Mouse (Mus musculus): Measurements from ENCODE around the gene Acp4. TPM values are rescaled to one million over a fixed set of nuclear protein-coding genes. Genes with fewer than 3 reads are reported as not detected.
"Not testable (repeated sequence)": the region's sequence is repeated elsewhere in the genome, so short reads cannot be mapped to it uniquely, and the experiment has no call there.

Acp4 gene
- polyA plus RNA-seq, 1 experiment: not detected

DNA sequence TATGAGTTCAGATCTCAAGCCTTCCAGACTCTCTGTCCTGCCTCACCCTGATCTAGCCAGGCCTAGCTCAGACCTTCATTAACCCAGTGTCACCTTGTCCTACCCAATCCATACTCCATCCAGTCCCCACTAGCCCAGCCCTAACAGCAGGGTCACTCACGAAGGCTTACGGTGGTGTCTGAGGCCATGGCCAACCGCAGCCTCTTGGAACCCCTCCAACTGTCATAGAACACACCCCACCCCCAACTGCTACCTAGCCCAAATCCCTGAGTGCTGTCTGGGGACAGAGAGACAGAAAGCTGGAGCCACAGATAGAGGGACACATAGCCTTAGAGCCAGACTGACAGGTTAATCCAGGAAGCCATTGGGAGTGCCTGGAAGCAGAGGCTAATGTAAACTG lies 21.3 kb downstream of the Acp4 start, which contains the start of gene Gm36864:
Gene Gm36864, plus strand, starts transcription at position 269 of the 400 bp plus-strand sequence.
- H3K4me1 ChIP-seq (ENCODE audit: control insufficient read depth, insufficient read depth, low read length): no peaks in the 10 kb centered on the region
- no peaks in the 10 kb centered on the region for H3K36me3 ChIP-seq (ENCODE audit: control insufficient read depth, insufficient read depth, low read length, poor library complexity, severe bottlenecking)
- no peak for TF ChIP-seq EP300 (IDR thresholded peaks at IDR 0.05; ENCODE audit: insufficient read depth, low read depth, low read length)
- TF ChIP-seq CTCF (IDR thresholded peaks at IDR 0.05; ENCODE audit: low read depth, low read length): no peak
- TF ChIP-seq POLR2A (IDR thresholded peaks at IDR 0.05; ENCODE audit: insufficient read depth, low read length): no peak
- no peaks in the 10 kb centered on the region for H3K9me3 ChIP-seq (replicated peaks; ENCODE audit: control insufficient read depth, insufficient read depth, low read length, poor library complexity, severe bottlenecking)
- no peak within 1 kb of the TSS for H3K27ac ChIP-seq (ENCODE audit: insufficient read depth, low read length)
- no peaks in the 10 kb centered on the region for H3K27me3 ChIP-seq (ENCODE audit: control insufficient read depth, insufficient read depth, low read length, poor library complexity, severe bottlenecking)
- no peak within 1 kb of the TSS for H3K4me3 ChIP-seq (ENCODE audit: low read depth, low read length)
- H3K9ac ChIP-seq (ENCODE audit: low read depth, poor library complexity, severe bottlenecking): no peak within 1 kb of the TSS

GRCm38 (mm10) chr7:44225076-44225475 lies 32.1 kb downstream of the Acp4 start, which contains the start of gene Klk1:
Gene Klk1, plus strand, starts transcription at chr7:44225360.
- Histone ChIP-seq H3K9ac (ENCODE audit: low read depth, poor library complexity, severe bottlenecking) (no peak within 1 kb of the TSS), H3K36me3 (ENCODE audit: control insufficient read depth, insufficient read depth, low read length, poor library complexity, severe bottlenecking) (no peaks in the 10 kb centered on the region), H3K9me3 (replicated peaks; ENCODE audit: control insufficient read depth, insufficient read depth, low read length, poor library complexity, severe bottlenecking) (no peaks in the 10 kb centered on the region), H3K27ac (ENCODE audit: insufficient read depth, low read length) (no peak within 1 kb of the TSS), H3K4me1 (ENCODE audit: control insufficient read depth, insufficient read depth, low read length) (no peaks in the 10 kb centered on the region), H3K27me3 (ENCODE audit: control insufficient read depth, insufficient read depth, low read length, poor library complexity, severe bottlenecking) (no peaks in the 10 kb centered on the region), H3K4me3 (ENCODE audit: low read depth, low read length) (no peak within 1 kb of the TSS)
- peak; percentile 78; the same call in 1 of the 2 replicates for TF ChIP-seq EP300 (IDR thresholded peaks at IDR 0.05; ENCODE audit: insufficient read depth, low read depth, low read length)
- TF ChIP-seq CTCF (IDR thresholded peaks at IDR 0.05; ENCODE audit: low read depth, low read length): no peak

DNA sequence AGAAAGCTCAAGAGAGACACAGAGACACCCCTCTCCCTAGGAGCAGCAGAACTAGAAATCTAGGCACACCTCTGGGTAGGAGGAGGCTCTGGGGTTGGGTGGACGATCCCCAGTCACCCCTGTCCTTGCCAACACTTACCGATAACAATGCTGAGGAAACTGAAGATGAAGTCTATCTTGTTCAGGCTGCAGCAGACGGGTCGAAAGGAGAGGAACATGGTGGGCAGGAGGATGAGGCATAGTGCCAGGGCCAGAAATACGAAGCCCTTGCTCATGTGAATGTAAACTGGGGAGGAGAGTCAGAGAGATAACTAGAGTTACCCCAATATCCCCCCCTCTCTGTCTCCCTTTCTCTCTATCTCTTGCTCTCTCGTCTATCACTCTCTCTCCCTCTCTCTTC lies 34.8 kb downstream of the Acp4 start:
- not testable (repeated sequence) for H3K9ac ChIP-seq (ENCODE audit: low read depth, poor library complexity, severe bottlenecking); H3K27ac ChIP-seq (ENCODE audit: insufficient read depth, low read length); H3K9me3 ChIP-seq (replicated peaks; ENCODE audit: control insufficient read depth, insufficient read depth, low read length, poor library complexity, severe bottlenecking); H3K36me3 ChIP-seq (ENCODE audit: control insufficient read depth, insufficient read depth, low read length, poor library complexity, severe bottlenecking); H3K4me1 ChIP-seq (ENCODE audit: control insufficient read depth, insufficient read depth, low read length); H3K27me3 ChIP-seq (ENCODE audit: control insufficient read depth, insufficient read depth, low read length, poor library complexity, severe bottlenecking); H3K4me3 ChIP-seq (ENCODE audit: low read depth, low read length)

- not testable (repeated sequence) for H3K4me1 ChIP-seq (ENCODE audit: control insufficient read depth, insufficient read depth, low read length); H3K27me3 ChIP-seq (ENCODE audit: control insufficient read depth, insufficient read depth, low read length, poor library complexity, severe bottlenecking); H3K4me3 ChIP-seq (ENCODE audit: low read depth, low read length); H3K27ac ChIP-seq (ENCODE audit: insufficient read depth, low read length); H3K9ac ChIP-seq (ENCODE audit: low read depth, poor library complexity, severe bottlenecking); H3K36me3 ChIP-seq (ENCODE audit: control insufficient read depth, insufficient read depth, low read length, poor library complexity, severe bottlenecking); H3K9me3 ChIP-seq (replicated peaks; ENCODE audit: control insufficient read depth, insufficient read depth, low read length, poor library complexity, severe bottlenecking)
Observed at GRCm38 (mm10) chr7:44221601-44222000, 35.6 kb downstream of the Acp4 start.

DNA sequence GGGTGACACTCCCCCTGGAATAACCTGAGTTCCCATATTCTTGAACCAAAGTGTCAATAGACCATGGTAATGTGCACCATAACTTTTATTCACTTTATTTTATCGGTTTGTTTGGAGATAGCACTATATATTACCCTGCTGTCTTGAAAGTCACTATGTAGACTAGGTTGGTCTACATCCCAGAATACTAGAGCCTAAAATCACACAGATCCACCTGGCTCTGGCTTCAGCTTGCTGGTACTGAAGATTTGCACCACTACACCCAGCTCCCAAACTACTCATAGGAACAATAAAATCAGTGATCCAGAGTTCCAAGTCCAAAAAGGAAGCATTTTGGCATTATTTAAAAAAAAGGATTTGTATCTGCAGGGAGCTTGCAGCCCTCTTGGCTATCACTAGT lies 41.5 kb downstream of the Acp4 start, which contains the start of gene Klk1b5:
Gene Klk1b5, plus strand, starts transcription at position 301 of the 400 bp plus-strand sequence.
- no peaks in the 10 kb centered on the region for H3K9me3 ChIP-seq (replicated peaks; ENCODE audit: control insufficient read depth, insufficient read depth, low read length, poor library complexity, severe bottlenecking)
- H3K27ac ChIP-seq (ENCODE audit: insufficient read depth, low read length): no peak within 1 kb of the TSS
- H3K36me3 ChIP-seq (ENCODE audit: control insufficient read depth, insufficient read depth, low read length, poor library complexity, severe bottlenecking): no peaks in the 10 kb centered on the region
- TF ChIP-seq POLR2A (IDR thresholded peaks at IDR 0.05; ENCODE audit: insufficient read depth, low read length) (no peak), CTCF (IDR thresholded peaks at IDR 0.05; ENCODE audit: low read depth, low read length) (no peak), EP300 (IDR thresholded peaks at IDR 0.05; ENCODE audit: insufficient read depth, low read depth, low read length) (no peak)
- no peak within 1 kb of the TSS for H3K9ac ChIP-seq (ENCODE audit: low read depth, poor library complexity, severe bottlenecking)
- H3K4me3 ChIP-seq (ENCODE audit: low read depth, low read length): no peak within 1 kb of the TSS
- H3K27me3 ChIP-seq (ENCODE audit: control insufficient read depth, insufficient read depth, low read length, poor library complexity, severe bottlenecking): no peaks in the 10 kb centered on the region
- H3K4me1 ChIP-seq (ENCODE audit: control insufficient read depth, insufficient read depth, low read length): no peaks in the 10 kb centered on the region

GRCm38 (mm10) chr7:44208307-44208706 lies 48.9 kb downstream of the Acp4 start:
- TF ChIP-seq POLR2A (IDR thresholded peaks at IDR 0.05; ENCODE audit: insufficient read depth, low read length) (no peak), CTCF (IDR thresholded peaks at IDR 0.05; ENCODE audit: low read depth, low read length) (no peak), EP300 (IDR thresholded peaks at IDR 0.05; ENCODE audit: insufficient read depth, low read depth, low read length) (no peak)
- H3K27ac ChIP-seq (ENCODE audit: insufficient read depth, low read length): no peak overlapping the region
- H3K4me1 ChIP-seq (ENCODE audit: control insufficient read depth, insufficient read depth, low read length): no peaks in the 10 kb centered on the region
- H3K27me3 ChIP-seq (ENCODE audit: control insufficient read depth, insufficient read depth, low read length, poor library complexity, severe bottlenecking): no peaks in the 10 kb centered on the region
- no peak overlapping the region for H3K9ac ChIP-seq (ENCODE audit: low read depth, poor library complexity, severe bottlenecking)
- H3K4me3 ChIP-seq (ENCODE audit: low read depth, low read length): no peak overlapping the region
- no peaks in the 10 kb centered on the region for H3K36me3 ChIP-seq (ENCODE audit: control insufficient read depth, insufficient read depth, low read length, poor library complexity, severe bottlenecking)
- no peaks in the 10 kb centered on the region for H3K9me3 ChIP-seq (replicated peaks; ENCODE audit: control insufficient read depth, insufficient read depth, low read length, poor library complexity, severe bottlenecking)

GRCm38 (mm10) chr7:44207135-44207534 lies 50.0 kb downstream of the Acp4 start, which contains the start of gene Klk1b4:
Gene Klk1b4, plus strand, starts transcription at chr7:44207435.
- not testable (repeated sequence) for H3K27me3 ChIP-seq (ENCODE audit: control insufficient read depth, insufficient read depth, low read length, poor library complexity, severe bottlenecking); H3K4me3 ChIP-seq (ENCODE audit: low read depth, low read length); H3K9me3 ChIP-seq (replicated peaks; ENCODE audit: control insufficient read depth, insufficient read depth, low read length, poor library complexity, severe bottlenecking); H3K27ac ChIP-seq (ENCODE audit: insufficient read depth, low read length); H3K36me3 ChIP-seq (ENCODE audit: control insufficient read depth, insufficient read depth, low read length, poor library complexity, severe bottlenecking); H3K9ac ChIP-seq (ENCODE audit: low read depth, poor library complexity, severe bottlenecking); H3K4me1 ChIP-seq (ENCODE audit: control insufficient read depth, insufficient read depth, low read length)

Other genes with a start within 250 kb of the Acp4 start
- gene Klk1b26, start 245.2 kb downstream of the Acp4 start, polyA plus RNA-seq (2011; ENCODE audit: insufficient read depth, insufficient read length, low read depth, missing spikeins): not detected in 2 replicates
- not detected in 2 replicates for gene Klk1b27, start 205.1 kb downstream of the Acp4 start, polyA plus RNA-seq (2011; ENCODE audit: insufficient read depth, insufficient read length, low read depth, missing spikeins)
- gene Klk1b21, start 155.1 kb downstream of the Acp4 start, polyA plus RNA-seq (2011; ENCODE audit: insufficient read depth, insufficient read length, low read depth, missing spikeins): not detected in 2 replicates
- gene Klk1b22, start 144.7 kb downstream of the Acp4 start, polyA plus RNA-seq (2011; ENCODE audit: insufficient read depth, insufficient read length, low read depth, missing spikeins): not detected in 2 replicates
- not detected in 2 replicates for gene Klk1b16, start 120.6 kb downstream of the Acp4 start, polyA plus RNA-seq (2011; ENCODE audit: insufficient read depth, insufficient read length, low read depth, missing spikeins)
- not detected in 2 replicates for gene Klk1b24, start 69.1 kb downstream of the Acp4 start, polyA plus RNA-seq (2011; ENCODE audit: insufficient read depth, insufficient read length, low read depth, missing spikeins)
- not detected in 2 replicates for gene Klk1b3, start 59.2 kb downstream of the Acp4 start, polyA plus RNA-seq (2011; ENCODE audit: insufficient read depth, insufficient read length, low read depth, missing spikeins)
- gene Klk1b4, start 49.9 kb downstream of the Acp4 start, polyA plus RNA-seq (2011; ENCODE audit: insufficient read depth, insufficient read length, low read depth, missing spikeins): not detected in 2 replicates
- gene Klk1b5, start 41.4 kb downstream of the Acp4 start, polyA plus RNA-seq (2011; ENCODE audit: insufficient read depth, insufficient read length, low read depth, missing spikeins): not detected in 2 replicates
- gene Klk1, start 32.0 kb downstream of the Acp4 start, polyA plus RNA-seq (2011; ENCODE audit: insufficient read depth, insufficient read length, low read depth, missing spikeins): 1.3 and 1.8 TPM in 2 replicates
- gene Gm36864, start 21.2 kb downstream of the Acp4 start, polyA plus RNA-seq (2011; ENCODE audit: insufficient read depth, insufficient read length, low read depth, missing spikeins): not detected in 2 replicates
- 0.65 and 1.3 TPM in 2 replicates for gene 1700028J19Rik, start 10.7 kb downstream of the Acp4 start, polyA plus RNA-seq (2011; ENCODE audit: insufficient read depth, insufficient read length, low read depth, missing spikeins)
- 76.7 and 89.3 TPM in 2 replicates for gene 2410002F23Rik, start 10.7 kb downstream of the Acp4 start, polyA plus RNA-seq (2011; ENCODE audit: insufficient read depth, insufficient read length, low read depth, missing spikeins)
- not detected in 2 replicates for gene Gm15517, start 4.1 kb upstream of the Acp4 start, polyA plus RNA-seq (2011; ENCODE audit: insufficient read depth, insufficient read length, low read depth, missing spikeins)
- gene Clec11a, start 49.5 kb upstream of the Acp4 start, polyA plus RNA-seq (2011; ENCODE audit: insufficient read depth, insufficient read length, low read depth, missing spikeins): 0.75 and 0.87 TPM in 2 replicates
- 2.5 and 3.4 TPM in 2 replicates for gene Shank1, start 52.9 kb upstream of the Acp4 start, polyA plus RNA-seq (2011; ENCODE audit: insufficient read depth, insufficient read length, low read depth, missing spikeins)
- gene Syt3, start 126.7 kb upstream of the Acp4 start, polyA plus RNA-seq (2011; ENCODE audit: insufficient read depth, insufficient read length, low read depth, missing spikeins): 1.8 and 1.9 TPM in 2 replicates
- 7.7 and 8.3 TPM in 2 replicates for gene 1700008O03Rik, start 128.4 kb upstream of the Acp4 start, polyA plus RNA-seq (2011; ENCODE audit: insufficient read depth, insufficient read length, low read depth, missing spikeins)
- gene Lrrc4b, start 171.6 kb upstream of the Acp4 start, polyA plus RNA-seq (2011; ENCODE audit: insufficient read depth, insufficient read length, low read depth, missing spikeins): not detected in 2 replicates
- gene Aspdh, start 208.0 kb upstream of the Acp4 start, polyA plus RNA-seq (2011; ENCODE audit: insufficient read depth, insufficient read length, low read depth, missing spikeins): not detected in 2 replicates
- gene Josd2, start 210.6 kb upstream of the Acp4 start, polyA plus RNA-seq (2011; ENCODE audit: insufficient read depth, insufficient read length, low read depth, missing spikeins): 9.7 and 12.3 TPM in 2 replicates
- 67.7 and 75.3 TPM in 2 replicates for gene Emc10, start 239.2 kb upstream of the Acp4 start, polyA plus RNA-seq (2011; ENCODE audit: insufficient read depth, insufficient read length, low read depth, missing spikeins)
- gene Fam71e1, start 239.2 kb upstream of the Acp4 start, polyA plus RNA-seq (2011; ENCODE audit: insufficient read depth, insufficient read length, low read depth, missing spikeins): 5.6 and 7.4 TPM in 2 replicates